Mouse (Mus musculus) embryo, embryonic 9.5 days (tissue): Measurements from ENCODE around the gene Dpy19l3.

Experiments used
- DNase-seq: peaks from one replicate; pipeline ENCODE4 v3.0.0-alpha.2; 2017; ENCODE audit errors: extremely low spot score

The Dpy19l3 gene

DNA sequence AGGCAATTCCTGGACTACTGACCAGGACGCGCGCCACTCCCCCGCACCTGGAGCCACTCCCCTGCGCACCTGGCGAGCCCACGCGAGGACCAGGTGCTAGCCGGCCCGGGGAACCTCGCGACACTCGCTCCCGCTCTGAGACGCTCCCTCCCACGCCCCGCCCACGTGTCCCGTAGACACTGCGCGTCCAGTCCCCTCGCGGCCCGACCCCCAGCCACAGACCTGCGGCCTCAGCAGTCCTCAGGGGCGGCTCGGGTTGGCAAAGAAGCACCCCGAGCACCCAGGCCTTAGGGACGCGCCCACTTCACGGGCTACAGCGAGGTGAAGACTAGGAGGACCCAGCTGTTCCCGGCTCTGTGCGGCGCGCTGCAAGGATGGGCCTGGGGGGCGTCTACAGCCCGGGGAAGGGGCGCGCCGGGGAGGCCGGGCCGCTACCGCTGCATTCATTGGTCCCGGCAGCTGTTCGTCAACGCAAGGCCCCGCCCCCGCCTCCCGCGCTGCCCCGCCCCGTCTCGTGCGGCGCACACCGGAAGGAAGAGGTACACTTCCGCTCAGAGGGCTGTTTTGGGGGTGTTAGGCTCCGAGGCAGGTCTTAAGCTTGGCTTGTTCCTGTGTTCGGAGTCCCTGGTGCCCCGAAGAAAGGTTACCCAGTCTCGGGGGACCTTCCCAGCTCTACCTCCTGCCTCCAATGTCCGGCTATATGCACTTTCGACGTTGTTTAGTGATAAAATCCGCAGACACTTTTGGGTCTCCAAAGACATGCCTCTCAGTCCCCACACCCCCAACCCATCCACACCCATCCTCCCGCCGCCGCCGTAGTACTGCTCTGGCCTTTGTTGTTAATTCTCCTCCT lies at the start of gene Dpy19l3:
Dpy19l3 (minus strand) TSS at position 422 of the 853 bp plus-strand sequence.
- DNase-seq: peak; percentile 96

GRCm38 (mm10) chr7:35802906-35803595 lies 48.8 kb upstream of the Dpy19l3 start, which contains the start of gene Zfp507:
Zfp507 (minus strand) TSS chr7:35803003.
- DNase-seq: peak; percentile 91

GRCm38 (mm10) chr7:35802201-35802905 lies 48.1 kb upstream of the Dpy19l3 start:
- DNase-seq: peak; percentile 59

DNA sequence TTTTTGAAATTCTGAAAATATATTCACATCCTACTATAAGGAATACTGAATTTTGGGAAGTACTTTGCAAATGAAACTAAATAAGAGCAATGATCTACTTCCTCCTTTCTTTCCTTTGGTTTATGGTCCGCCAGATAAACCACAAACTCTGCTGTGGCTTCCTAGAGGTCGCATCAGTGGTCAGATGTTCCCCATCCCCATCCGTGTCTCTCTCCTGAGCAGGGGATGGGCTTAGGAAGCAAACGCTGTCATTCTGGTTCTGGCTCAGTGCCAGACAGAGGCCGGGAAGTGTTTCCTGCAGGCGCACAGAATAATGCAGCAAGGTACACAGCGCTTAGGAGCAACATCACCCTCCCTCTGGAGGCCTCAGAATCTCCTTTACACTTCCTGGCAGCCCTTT lies 41.9 kb upstream of the Dpy19l3 start:
- DNase-seq: no peak

DNA sequence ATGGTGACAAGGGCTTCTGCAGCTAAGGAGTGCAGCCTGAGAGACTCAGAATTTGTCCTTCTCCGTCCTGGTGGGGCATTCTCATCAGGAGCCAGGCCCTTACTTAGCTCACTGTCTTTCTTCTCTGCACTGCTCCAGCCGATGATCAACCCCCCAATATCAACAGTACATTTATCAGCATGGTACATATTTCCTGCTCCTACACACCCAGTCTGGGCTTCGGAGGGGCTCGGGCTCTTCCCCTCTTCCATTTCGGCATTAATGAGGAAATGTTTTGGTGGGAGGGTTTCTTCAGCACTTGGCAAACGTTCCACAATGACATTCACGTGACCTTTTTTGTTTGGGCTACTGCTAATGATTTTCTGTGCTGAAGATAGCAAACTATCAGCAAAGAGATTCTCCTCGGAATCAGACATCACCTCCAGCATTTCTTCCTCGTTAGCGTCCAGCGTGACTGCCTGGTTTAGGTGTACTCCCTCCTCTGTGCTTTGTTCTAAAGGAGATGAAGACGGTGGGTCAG lies 40.0 kb upstream of the Dpy19l3 start:
- DNase-seq: no peak

- DNase-seq: no peak
Observed at GRCm38 (mm10) chr7:35792150-35792848, 38.0 kb upstream of the Dpy19l3 start.

DNA sequence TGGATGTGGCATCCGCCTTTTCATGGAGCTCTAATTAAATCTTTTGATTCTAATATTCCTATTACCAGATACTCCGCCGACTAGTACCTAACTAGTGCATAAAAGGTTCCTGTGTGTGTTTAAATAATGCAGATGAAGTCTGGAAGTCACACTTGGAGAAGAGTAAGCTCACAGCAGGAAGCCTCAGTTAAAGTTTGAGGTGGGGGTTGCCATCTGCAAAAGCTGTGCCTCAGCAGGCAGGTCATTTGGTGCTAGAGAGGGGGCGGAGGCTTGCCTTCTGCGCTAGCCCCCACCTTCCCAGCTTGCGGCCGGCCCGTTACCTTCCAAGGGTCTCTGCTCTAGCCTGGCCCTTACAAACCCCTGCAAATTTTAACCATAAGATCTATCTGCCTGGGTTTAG lies 36.7 kb upstream of the Dpy19l3 start:
- DNase-seq: no peak

GRCm38 (mm10) chr7:35790201-35790600 lies 35.9 kb upstream of the Dpy19l3 start:
- no peak for DNase-seq

DNA sequence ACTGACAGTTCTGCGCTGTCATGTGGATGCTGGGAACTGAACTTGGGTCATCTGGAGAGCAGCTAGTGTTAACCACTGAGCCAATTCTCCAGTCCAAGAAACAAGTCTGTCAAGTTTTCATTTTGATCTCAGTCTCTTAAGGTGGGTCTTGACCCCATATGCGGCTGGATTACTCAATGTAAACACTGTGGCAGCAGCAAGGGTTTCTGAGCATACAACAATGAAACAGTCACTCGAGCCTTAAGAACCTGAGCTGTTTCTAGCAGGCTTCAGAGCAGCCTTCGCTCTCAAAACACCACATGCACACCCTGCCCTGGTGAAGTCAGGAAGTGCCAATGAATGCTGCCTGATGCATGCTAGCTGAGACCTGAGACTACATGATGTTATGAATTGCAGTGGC lies 31.3 kb upstream of the Dpy19l3 start:
- no peak for DNase-seq

DNA sequence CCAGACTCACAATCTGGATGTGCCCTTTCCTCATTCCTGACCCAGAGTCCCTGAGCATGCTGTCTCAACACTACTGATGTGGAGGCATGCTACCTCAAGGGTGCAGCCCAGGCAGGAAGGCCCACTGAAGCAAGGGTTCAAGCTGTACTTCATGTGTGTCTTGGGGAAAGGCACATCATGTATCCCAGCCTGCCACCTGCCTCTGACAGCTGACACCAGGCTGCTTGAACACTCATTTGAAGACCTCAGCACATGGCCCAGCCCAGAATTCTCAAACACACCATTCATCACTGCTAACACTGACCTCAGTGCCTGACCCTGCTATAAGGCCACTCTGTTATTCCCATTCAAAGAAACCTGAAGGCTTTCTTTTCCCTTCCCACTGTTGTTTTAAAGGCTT lies 28.0 kb upstream of the Dpy19l3 start:
- DNase-seq: no peak

GRCm38 (mm10) chr7:35774127-35774526 lies 19.9 kb upstream of the Dpy19l3 start:
- no peak for DNase-seq

- no peak for DNase-seq
Observed at GRCm38 (mm10) chr7:35772347-35772746, 18.1 kb upstream of the Dpy19l3 start.

DNA sequence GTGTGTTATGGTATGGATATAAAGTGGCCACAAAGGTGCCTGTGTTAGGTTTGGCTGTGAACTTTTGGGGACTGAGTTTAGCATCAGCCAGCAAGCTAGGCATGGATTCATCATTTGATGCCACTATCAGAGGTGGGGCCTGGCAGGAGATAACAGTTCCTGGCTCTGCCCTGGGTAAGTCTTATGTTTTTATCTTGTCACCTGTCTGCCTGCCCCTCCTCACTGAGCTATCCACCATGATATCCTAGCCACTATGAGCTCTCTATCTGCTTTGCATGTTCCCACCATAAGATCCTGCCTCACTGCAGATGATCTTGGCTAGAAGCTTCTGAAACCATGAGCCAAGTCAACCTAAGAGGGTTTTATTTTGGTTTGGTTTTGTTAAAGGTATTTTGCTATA lies 16.9 kb upstream of the Dpy19l3 start:
- DNase-seq: no peak

DNA sequence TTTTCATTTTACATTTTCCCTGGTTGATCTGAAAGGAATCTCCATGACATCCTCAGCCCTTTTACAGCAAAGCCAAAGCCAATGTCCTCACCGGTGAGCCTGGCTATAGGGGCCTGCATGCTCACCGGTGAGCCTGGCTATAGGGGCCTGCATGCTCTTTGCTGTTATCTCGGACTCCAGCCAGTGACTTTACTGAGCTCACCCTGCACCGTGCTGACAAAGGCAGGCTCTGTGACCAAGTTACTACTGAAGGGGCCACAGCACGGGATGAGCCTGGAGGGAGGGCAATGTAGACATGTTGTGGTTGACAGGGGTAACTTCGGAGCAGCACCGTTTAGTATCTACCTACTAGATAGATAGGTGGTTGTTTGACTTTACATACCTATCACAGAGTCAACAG lies 15.9 kb upstream of the Dpy19l3 start:
- no peak for DNase-seq

GRCm38 (mm10) chr7:35764461-35764860 lies 10.2 kb upstream of the Dpy19l3 start:
- DNase-seq: no peak

- no peak for DNase-seq
Observed at GRCm38 (mm10) chr7:35761801-35762200, 7.5 kb upstream of the Dpy19l3 start.

- no peak for DNase-seq
Observed at GRCm38 (mm10) chr7:35759602-35760001, 5.3 kb upstream of the Dpy19l3 start.

GRCm38 (mm10) chr7:35756510-35757440 lies 2.5 kb upstream of the Dpy19l3 start:
- DNase-seq: peak; percentile 20

- DNase-seq: no peak
Observed at GRCm38 (mm10) chr7:35754886-35755168, 573 bp upstream of the Dpy19l3 start.

- DNase-seq: no peak
Observed at GRCm38 (mm10) chr7:35753319-35754032, 778 bp downstream of the Dpy19l3 start.
